Mouse (Mus musculus) G1E (cell line): ENCODE measurements around the gene Setdb1. TPM values are rescaled to one million over a fixed set of nuclear protein-coding genes. Genes with fewer than 3 reads are reported as not detected.
"Not testable (repeated sequence)": the region's sequence is repeated elsewhere in the genome, so short reads cannot be mapped to it uniquely, and the experiment has no call there.

Source experiments
- ATAC-seq: 2 replicates; pipeline ENCODE4 v1.8.0; 2016; ENCODE audit warnings: mild to moderate bottlenecking; ENCODE audit not compliant: insufficient number of reproducible peaks, poor library complexity, low FRiP score, severe bottlenecking; ENCODE audit errors: extremely low read depth
- DNase-seq: peaks from one replicate; pipeline ENCODE4 v3.0.0; 2012; ENCODE audit warnings: low spot score
- H3K27me3 ChIP-seq: 2 replicates; pipeline ENCODE4 v1.6.1; 2012; ENCODE audit warnings: mild to moderate bottlenecking, low read length, inconsistent platforms; ENCODE audit not compliant: insufficient read depth
- H3K36me3 ChIP-seq: replicated peaks from 2 replicates; pipeline ENCODE3; 2012; ENCODE audit warnings: mild to moderate bottlenecking, inconsistent platforms
- H3K4me1 ChIP-seq: 2 replicates; pipeline ENCODE4 v1.6.1; 2012; ENCODE audit warnings: low read depth, low read length, inconsistent platforms, mixed read lengths; ENCODE audit not compliant: insufficient read depth
- H3K4me3 ChIP-seq: 2 replicates; pipeline ENCODE4 v1.5.1; 2012; ENCODE audit warnings: low read depth, mild to moderate bottlenecking, inconsistent platforms, low read length, moderate library complexity, mixed read lengths
- H3K9me3 ChIP-seq: replicated peaks from 2 replicates; pipeline ENCODE4 v1.6.1; 2012; ENCODE audit warnings: inconsistent platforms
- CTCF ChIP-seq: IDR thresholded peaks from 2 replicates; pipeline ENCODE4 v1.5.1; 2012; ENCODE audit warnings: low read depth, low read length, inconsistent platforms, mixed read lengths
- GATA1 ChIP-seq: IDR thresholded peaks from 2 replicates; pipeline ENCODE4 v1.6.1; 2012; ENCODE audit warnings: borderline replicate concordance, low read length, inconsistent platforms, mixed read lengths
- GATA2 ChIP-seq: IDR thresholded peaks from 2 replicates; pipeline ENCODE4 v1.6.1; 2012; ENCODE audit warnings: low read depth, low read length, inconsistent platforms, borderline replicate concordance
- POLR2AphosphoS5 ChIP-seq: IDR thresholded peaks from 2 replicates; pipeline ENCODE4 v1.6.1; 2012; ENCODE audit warnings: low read depth, low read length, inconsistent platforms; ENCODE audit not compliant: insufficient replicate concordance
- TAL1 ChIP-seq: conservative IDR thresholded peaks from 2 replicates; pipeline ENCODE4 v1.6.1; 2012; ENCODE audit warnings: low read depth, low read length, inconsistent platforms, mixed read lengths
- polyA plus RNA-seq: library from polyadenylated mRNA; stranded (reverse); fragments of >175 nt; gene quantifications from 2 replicates; pipeline ENCODE4 v1.2.3, GENCODE M21; 2012
- total RNA-seq, 2 experiments: library from RNA; stranded (forward) in 1 of 2; stranded (reverse) in 1 of 2; fragments of 200-1000 nt in 1 of 2; fragments of >200 nt in 1 of 2; fragmentation: Nextera tagmentation in 1 of 2; gene quantifications; 2 replicates each; pipeline ENCODE4 v1.2.3; 2014 to 2017

The Setdb1 gene
- total RNA-seq (2014; fragmentation: Nextera tagmentation), result 157 and 159 TPM in 2 replicates
- total RNA-seq (2017), result 120 and 128 TPM in 2 replicates
- polyA plus RNA-seq, result 66.1 and 72.8 TPM in 2 replicates

- H3K36me3 ChIP-seq, result peaks cover 26% of the 10 kb centered on the region
- DNase-seq, result peak; percentile 87
- ATAC-seq, result peak; percentile 78
- H3K4me3 ChIP-seq, result peak within 1 kb of the TSS; percentile 76
- peaks cover 49% of the 10 kb centered on the region for H3K4me1 ChIP-seq
- peaks cover 21% of the 10 kb centered on the region for H3K9me3 ChIP-seq
- H3K27me3 ChIP-seq, result not testable (repeated sequence)
Observed at GRCm38 (mm10) chr3:95356701-95357449, at the start of gene Setdb1. Gene Setdb1, minus strand, starts transcription at chr3:95357202.

DNA sequence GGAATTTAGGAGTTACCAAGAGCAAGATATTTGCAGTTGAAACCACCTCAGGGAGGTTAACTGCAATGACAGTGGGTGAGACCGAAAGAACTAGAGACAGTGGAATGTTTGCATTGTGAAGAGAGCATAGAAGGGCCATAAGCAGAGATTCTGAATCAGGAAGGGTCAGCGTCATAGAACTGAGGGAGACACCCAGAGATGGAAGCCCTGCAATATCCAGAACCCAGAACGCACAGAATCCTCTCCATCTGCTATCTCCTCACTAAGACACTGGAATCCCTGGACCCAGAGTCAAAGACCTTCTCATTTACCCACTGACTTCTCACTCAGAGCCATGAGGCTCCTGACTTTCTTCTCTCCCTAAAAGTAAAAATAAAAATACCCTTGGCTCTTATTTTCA, 45.7 kb upstream of the Setdb1 start, which contains the start of gene 4930558C23Rik:
4930558C23Rik (minus strand) TSS at position 101 of the 400 bp plus-strand sequence.
- ATAC-seq, result no peak
- H3K27me3 ChIP-seq, result no peaks in the 10 kb centered on the region
- no peaks in the 10 kb centered on the region for H3K9me3 ChIP-seq
- TF ChIP-seq GATA2, result no peak
- TF ChIP-seq GATA1, result no peak
- no peak for TF ChIP-seq POLR2AphosphoS5
- TF ChIP-seq TAL1, result no peak
- no peak for TF ChIP-seq CTCF
- DNase-seq, result no peak
- H3K4me3 ChIP-seq, result no peak within 1 kb of the TSS
- no peaks in the 10 kb centered on the region for H3K36me3 ChIP-seq
- peaks cover 5% of the 10 kb centered on the region for H3K4me1 ChIP-seq

DNA sequence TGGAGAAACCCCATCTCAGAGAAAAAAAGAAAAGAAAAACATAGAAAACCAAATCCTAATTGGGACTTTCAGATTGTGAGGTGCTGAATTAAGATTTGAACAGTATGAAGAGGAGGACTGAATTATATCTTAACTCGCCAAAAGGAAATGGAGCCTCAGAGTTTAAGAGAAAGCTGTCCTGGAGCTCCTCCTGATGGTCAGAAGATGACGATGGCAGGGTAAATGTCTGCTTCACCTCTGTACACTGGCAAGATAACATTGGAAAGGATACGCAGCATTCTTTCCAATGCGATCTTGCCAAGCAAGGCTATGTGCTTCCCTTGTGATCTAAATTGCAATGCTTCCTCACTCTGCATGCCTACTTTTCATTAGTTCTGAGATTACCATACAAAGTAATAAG, 37.4 kb upstream of the Setdb1 start:
- ATAC-seq (peak; percentile 49; the same call in 1 of the 2 replicates), DNase-seq (peak; percentile 30)
- no peak overlapping the region for H3K4me3 ChIP-seq
- peaks cover 7% of the 10 kb centered on the region for H3K4me1 ChIP-seq
- H3K36me3 ChIP-seq, result peaks cover 2% of the 10 kb centered on the region
- no peak for TF ChIP-seq GATA1
- TF ChIP-seq CTCF, result peak; percentile 33; the same call in 1 of the 2 replicates
- no peaks in the 10 kb centered on the region for H3K27me3 ChIP-seq
- peaks cover 10% of the 10 kb centered on the region for H3K9me3 ChIP-seq

GRCm38 (mm10) chr3:95385401-95386075, 28.5 kb upstream of the Setdb1 start:
- DNase-seq (no peak), ATAC-seq (no peak)
- Histone ChIP-seq H3K36me3 (no peaks in the 10 kb centered on the region), H3K4me3 (no peak overlapping the region), H3K4me1 (peaks cover 56% of the 10 kb centered on the region), H3K9me3 (no peaks in the 10 kb centered on the region), H3K27me3 (no peaks in the 10 kb centered on the region)
- no peak for TF ChIP-seq GATA2
- TF ChIP-seq POLR2AphosphoS5, result no peak
- TF ChIP-seq CTCF, result no peak
- TF ChIP-seq GATA1, result no peak
- no peak for TF ChIP-seq TAL1

DNA sequence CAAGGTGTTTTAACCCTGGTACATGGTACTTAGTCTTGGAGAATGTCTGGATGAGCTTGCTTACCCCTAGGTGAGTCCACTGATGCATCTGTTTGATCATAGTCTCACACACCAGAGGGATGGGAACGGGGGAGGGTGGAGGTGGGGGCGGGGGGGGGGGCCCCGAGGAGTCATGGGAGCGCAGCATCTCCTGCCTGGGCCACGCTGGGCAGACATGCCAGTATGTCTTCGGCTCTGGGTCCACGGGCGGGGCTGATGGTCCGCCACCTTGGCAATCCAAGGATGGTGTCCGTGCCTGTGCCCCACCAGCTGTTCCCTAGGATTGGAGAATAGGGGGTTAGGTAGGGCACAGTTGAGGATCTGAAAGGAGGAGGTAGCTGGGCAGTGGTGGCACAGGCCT, 16.2 kb upstream of the Setdb1 start:
- ATAC-seq (no peak), DNase-seq (peak; percentile 52)
- peak overlapping the region; percentile 71 for H3K4me3 ChIP-seq
- H3K4me1 ChIP-seq, result peaks cover 33% of the 10 kb centered on the region
- TF ChIP-seq GATA1 (no peak), POLR2AphosphoS5 (no peak), TAL1 (no peak)
- H3K9me3 ChIP-seq, result peaks cover 25% of the 10 kb centered on the region
- H3K36me3 ChIP-seq, result peaks cover 12% of the 10 kb centered on the region
- H3K27me3 ChIP-seq, result no peaks in the 10 kb centered on the region

DNA sequence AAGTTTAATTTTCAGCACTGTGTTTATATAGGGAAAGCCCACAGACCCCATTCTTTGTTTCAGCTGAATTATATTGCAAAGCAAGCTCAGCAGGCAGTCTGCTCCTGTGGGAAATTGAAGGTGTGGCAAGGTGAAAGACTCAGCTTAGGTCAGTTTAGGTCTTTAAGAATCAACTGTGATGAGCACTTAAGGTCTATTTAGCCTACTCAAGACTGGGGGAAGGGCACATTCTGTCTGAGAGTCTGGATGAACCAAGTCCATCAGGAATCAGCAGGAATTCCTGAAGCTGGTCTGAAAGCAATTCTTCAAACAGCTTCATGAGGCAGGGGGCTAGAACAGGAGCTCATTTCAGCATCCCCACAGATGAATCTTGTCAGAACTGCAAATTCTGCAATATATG, 13.1 kb upstream of the Setdb1 start:
- no peak for ATAC-seq
- peaks cover 26% of the 10 kb centered on the region for H3K4me1 ChIP-seq
- H3K36me3 ChIP-seq, result peaks cover 12% of the 10 kb centered on the region
- H3K4me3 ChIP-seq, result no peak overlapping the region
- TF ChIP-seq GATA1, result no peak
- no peak for TF ChIP-seq CTCF
- no peak for TF ChIP-seq POLR2AphosphoS5
- TF ChIP-seq GATA2, result no peak
- no peak for TF ChIP-seq TAL1
- no peaks in the 10 kb centered on the region for H3K27me3 ChIP-seq
- no peak for DNase-seq
- peaks cover 1% of the 10 kb centered on the region for H3K9me3 ChIP-seq
